Mouse (Mus musculus) ES-E14 (cell line): Measurements from ENCODE around the gene Ccr10. TPM values are rescaled to one million over a fixed set of nuclear protein-coding genes. Genes with fewer than 3 reads are reported as not detected.

Experiments used
- DNase-seq: peaks from one replicate; pipeline ENCODE4 v3.0.0-alpha.2; 2013; ENCODE audit warnings: low read depth, low spot score
- H3K27ac ChIP-seq: 2 replicates; pipeline ENCODE4 v1.5.1; 2012; ENCODE audit warnings: low read depth, mild to moderate bottlenecking, low read length, moderate library complexity, mixed read lengths; ENCODE audit not compliant: poor library complexity, insufficient read depth, severe bottlenecking
- H3K36me3 ChIP-seq: 2 replicates; pipeline ENCODE4 v1.6.1; 2012; ENCODE audit warnings: mild to moderate bottlenecking, low read length, moderate library complexity, mixed read lengths; ENCODE audit not compliant: control insufficient read depth, poor library complexity, insufficient read depth, severe bottlenecking
- H3K4me1 ChIP-seq, 2 experiments: fragments of 150-350 bp in 1 of 2; sonication (generic) in 1 of 2; 2 replicates each; pipeline ENCODE4 v1.6.1; 2012; ENCODE audit warnings: low read length in 2 of 2, mild to moderate bottlenecking in 1 of 2, mixed read lengths in 1 of 2; ENCODE audit not compliant: control insufficient read depth in 2 of 2, insufficient read depth in 2 of 2, poor library complexity in 1 of 2
- H3K4me3 ChIP-seq, 2 experiments: fragments of 150-350 bp in 1 of 2; sonication (generic) in 1 of 2; 2 replicates each; pipeline ENCODE4 v1.5.1; 2012; ENCODE audit warnings: low read length in 2 of 2, low read depth in 1 of 2, mild to moderate bottlenecking in 1 of 2, mixed read lengths in 1 of 2; ENCODE audit not compliant: insufficient read depth in 1 of 2, poor library complexity in 1 of 2, severe bottlenecking in 1 of 2
- H3K9ac ChIP-seq: 2 replicates; pipeline ENCODE4 v1.6.1; 2012; ENCODE audit warnings: low read depth, mild to moderate bottlenecking, low read length, mixed read lengths; ENCODE audit not compliant: poor library complexity, insufficient read depth, severe bottlenecking
- H3K9me3 ChIP-seq: fragments of 150-350 bp; sonication (generic); 2 replicates; pipeline ENCODE4 v1.6.1; 2012; ENCODE audit warnings: low read depth, mild to moderate bottlenecking, low read length; ENCODE audit not compliant: control insufficient read depth, insufficient read depth
- CHD2 ChIP-seq: IDR thresholded peaks from 2 replicates; pipeline ENCODE4 v1.6.1; 2014; ENCODE audit warnings: mild to moderate bottlenecking, low read depth, low read length, inconsistent platforms
- HCFC1 ChIP-seq: IDR thresholded peaks from 2 replicates; pipeline ENCODE4 v1.6.1; 2012; ENCODE audit warnings: low read length, inconsistent platforms, borderline replicate concordance; ENCODE audit not compliant: insufficient read depth
- MAFK ChIP-seq: IDR thresholded peaks from 2 replicates; pipeline ENCODE4 v1.6.1; 2014; ENCODE audit warnings: mild to moderate bottlenecking, low read depth, low read length, inconsistent platforms; ENCODE audit not compliant: insufficient read depth
- ZC3H11A ChIP-seq: IDR thresholded peaks from 2 replicates; pipeline ENCODE4 v1.6.1; 2012; ENCODE audit warnings: low read depth, mild to moderate bottlenecking, inconsistent platforms, low read length, borderline replicate concordance
- ZNF384 ChIP-seq: IDR thresholded peaks from 2 replicates; pipeline ENCODE4 v1.6.1; 2012; ENCODE audit warnings: low read depth, low read length, inconsistent platforms
- in situ Hi-C, 2 experiments: fragments of 600-800 bp; cut with MboI; formaldehyde crosslinking; loops; one replicate each; pipeline ENCODE4 v1.15.1; 2025; ENCODE audit warnings: low sequenced_read_pairs in 2 of 2, inconsistent platforms in 1 of 2; ENCODE audit not compliant: unreplicated experiment in 2 of 2
- total RNA-seq: library from RNA; depleted of rRNA; stranded (reverse); fragments of 300-350 nt; gene quantifications from 2 replicates; pipeline ENCODE4 v1.2.3, GENCODE M21; 2012

The Ccr10 gene
- total RNA-seq, 1 experiment = 0.31 TPM

DNA sequence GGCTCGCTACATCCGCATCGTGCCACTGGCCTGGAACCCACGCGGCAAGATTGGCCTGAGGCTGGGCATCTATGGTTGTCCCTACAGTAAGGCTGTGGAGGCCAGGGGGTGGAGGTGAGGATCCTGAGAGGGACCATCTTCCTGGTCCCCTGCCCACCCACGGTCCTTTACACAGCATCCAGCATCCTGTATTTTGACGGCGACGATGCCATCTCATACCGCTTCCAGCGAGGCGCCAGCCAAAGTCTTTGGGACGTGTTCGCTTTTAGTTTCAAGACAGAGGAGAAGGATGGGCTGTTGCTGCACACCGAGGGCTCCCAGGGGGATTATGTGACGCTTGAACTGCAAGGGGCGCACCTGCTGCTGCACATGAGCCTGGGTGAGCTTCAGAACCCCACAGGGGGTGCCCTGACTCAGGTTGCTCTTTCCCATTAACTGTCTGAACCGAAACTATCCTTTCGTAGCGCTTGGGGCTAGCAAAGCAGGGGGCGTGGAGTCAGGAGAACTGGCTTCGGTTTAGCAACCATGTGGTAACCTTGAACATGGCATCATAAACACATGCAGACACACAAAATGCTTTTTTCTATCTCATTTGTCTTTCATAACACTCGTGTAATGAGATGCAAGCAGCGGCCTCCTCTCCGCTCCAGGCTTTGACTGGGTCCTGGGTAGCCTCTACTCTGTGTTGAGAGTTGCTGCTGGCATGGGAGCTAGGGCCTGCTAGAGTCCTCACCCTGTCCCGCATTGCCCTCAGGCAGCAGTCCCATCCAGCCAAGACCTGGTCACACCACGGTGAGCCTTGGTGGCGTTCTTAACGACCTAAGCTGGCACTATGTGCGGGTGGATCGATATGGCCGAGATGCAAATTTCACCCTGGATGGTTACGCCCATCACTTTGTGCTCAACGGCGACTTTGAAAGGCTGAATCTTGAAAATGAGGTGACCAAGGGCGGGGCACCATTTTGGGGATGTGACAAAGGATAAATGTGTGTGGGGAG lies 3.1 kb upstream of the Ccr10 start:
- in situ Hi-C loops = no loop called here
- no peak for DNase-seq

DNA sequence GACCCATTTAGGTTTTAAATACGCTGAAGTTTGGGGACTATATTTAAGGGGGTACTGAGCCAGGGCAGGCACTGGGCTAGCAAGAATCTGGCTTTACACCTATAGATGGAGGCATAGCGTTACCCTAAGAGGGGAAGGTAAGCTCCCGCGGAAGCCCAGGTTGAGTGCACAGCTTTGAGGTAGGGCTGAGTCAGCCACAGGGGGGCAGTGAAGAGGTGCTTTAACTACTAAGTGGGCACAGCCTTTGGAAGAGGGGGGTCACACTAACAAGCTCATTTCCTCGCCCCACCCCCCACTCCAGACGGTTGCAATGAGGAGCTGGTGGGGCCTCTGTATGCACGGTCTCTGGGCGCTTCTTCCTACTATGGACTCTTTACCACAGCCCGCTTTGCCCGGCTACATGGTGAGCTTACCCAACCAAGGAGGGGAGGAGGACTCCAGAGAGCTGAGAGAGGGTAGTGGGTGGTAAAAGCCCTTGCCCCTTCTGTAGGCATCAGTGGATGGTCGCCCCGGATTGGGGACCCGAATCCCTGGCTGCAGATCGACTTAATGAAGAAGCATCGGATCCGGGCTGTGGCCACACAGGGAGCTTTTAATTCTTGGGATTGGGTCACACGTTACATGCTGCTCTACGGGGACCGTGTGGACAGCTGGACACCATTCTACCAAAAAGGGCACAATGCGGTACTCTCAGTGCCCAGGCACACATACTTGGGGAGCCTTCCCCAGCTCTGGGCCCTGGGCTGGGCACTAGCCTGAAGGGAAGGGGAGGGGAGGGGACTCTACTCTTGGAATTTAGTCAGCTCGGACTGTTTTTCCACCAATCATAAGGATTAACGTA lies 1.9 kb upstream of the Ccr10 start:
- Histone ChIP-seq H3K4me1 (peaks cover 0 to 6% of the 10 kb centered on the region in 2 experiments; a peak in 1 of 4 replicates), H3K27ac (no peak overlapping the region), H3K36me3 (no peaks in the 10 kb centered on the region), H3K4me3 (no peak overlapping the region), H3K9ac (no peak overlapping the region), H3K9me3 (no peaks in the 10 kb centered on the region)
- TF ChIP-seq MAFK (0 out of 2 replicates have a peak, but pooled peaks have one; percentile 18), ZC3H11A (no peak)
- in situ Hi-C loops = no loop called here
- DNase-seq = peak; percentile 33

More for the DNA sequence above, 3.1 kb upstream of the Ccr10 start:
- H3K9me3 ChIP-seq = no peaks in the 10 kb centered on the region
- no peak overlapping the region for H3K27ac ChIP-seq
- TF ChIP-seq ZC3H11A (no peak), MAFK (no peak), ZNF384 (no peak), CHD2 (no peak), HCFC1 (no peak)
- no peak overlapping the region for H3K9ac ChIP-seq
- no peaks in the 10 kb centered on the region for H3K36me3 ChIP-seq
- H3K4me3 ChIP-seq = no peak overlapping the region
- H3K4me1 ChIP-seq = peaks cover 0 to 2% of the 10 kb centered on the region in 2 experiments; a peak in 1 of 4 replicates

DNA sequence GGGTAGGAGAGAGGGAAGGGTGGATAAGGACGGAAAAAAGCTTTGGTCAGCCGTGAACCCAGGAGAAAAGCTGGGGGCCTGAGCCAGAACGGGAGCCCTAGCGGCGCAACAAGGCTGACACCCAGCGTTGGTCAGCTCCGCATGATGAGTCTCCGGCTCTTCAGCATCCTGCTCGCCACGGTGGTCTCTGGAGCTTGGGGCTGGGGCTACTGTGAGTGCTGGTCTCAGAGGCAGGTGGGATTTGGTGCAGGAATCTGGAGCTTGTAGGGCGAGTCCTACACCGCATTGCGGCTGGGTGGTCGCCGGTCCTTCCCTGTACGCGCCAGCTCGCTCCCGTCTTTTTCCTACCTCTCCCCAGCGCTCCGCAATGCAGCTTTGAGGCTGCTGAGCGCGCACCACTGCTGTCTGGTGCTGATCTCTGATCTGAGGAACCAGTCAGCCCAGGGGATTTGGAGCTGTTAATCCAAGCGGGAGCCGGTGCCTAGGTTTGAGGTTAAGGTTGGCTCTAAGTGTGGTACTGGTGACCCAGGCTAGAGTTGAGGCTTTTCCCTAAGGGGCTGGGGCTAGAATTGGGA lies 961 bp upstream of the Ccr10 start:
- TF ChIP-seq HCFC1 (no peak), CHD2 (no peak), ZC3H11A (no peak), MAFK (no peak), ZNF384 (no peak)
- H3K9me3 ChIP-seq = no peaks in the 10 kb centered on the region
- H3K9ac ChIP-seq = no peak overlapping the region
- DNase-seq = no peak
- H3K27ac ChIP-seq = no peak overlapping the region
- in situ Hi-C loops = no loop called here
- peaks cover 0 to 6% of the 10 kb centered on the region in 2 experiments; a peak in 1 of 4 replicates for H3K4me1 ChIP-seq
- H3K36me3 ChIP-seq = no peaks in the 10 kb centered on the region
- peak overlapping the region; percentile 35 to 49; a peak in 2 of 4 replicates for H3K4me3 ChIP-seq

DNA sequence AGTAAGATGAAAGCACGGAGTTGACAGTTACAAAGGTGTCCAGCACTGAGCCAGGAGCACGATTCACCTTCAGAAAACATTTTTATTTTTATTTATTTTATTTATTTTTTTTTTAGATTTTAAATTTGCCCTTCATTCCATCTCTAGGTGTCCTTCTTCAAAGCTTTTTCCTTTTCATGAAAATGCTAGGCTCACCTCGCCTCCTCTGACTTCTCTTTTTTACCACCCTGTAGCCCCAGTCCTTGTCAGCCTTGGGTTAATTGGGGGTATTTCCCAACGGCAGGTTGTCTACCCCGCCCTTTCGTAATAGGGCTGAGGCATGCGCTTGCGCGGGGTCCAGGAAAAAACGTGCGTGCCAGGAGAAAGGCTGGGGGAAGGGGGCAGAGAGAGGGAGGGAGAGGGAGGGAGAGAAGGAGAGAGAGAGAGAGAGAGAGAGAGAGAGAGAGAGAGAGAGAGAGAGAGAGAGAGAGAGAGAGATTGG lies 433 bp upstream of the Ccr10 start:
- H3K27ac ChIP-seq = no peak overlapping the region
- H3K9ac ChIP-seq = no peak overlapping the region
- peaks cover 0 to 6% of the 10 kb centered on the region in 2 experiments; a peak in 1 of 4 replicates for H3K4me1 ChIP-seq
- TF ChIP-seq ZNF384 (no peak), CHD2 (no peak), MAFK (no peak), ZC3H11A (no peak), HCFC1 (no peak)
- H3K36me3 ChIP-seq = no peaks in the 10 kb centered on the region
- H3K9me3 ChIP-seq = no peaks in the 10 kb centered on the region
- no peak for DNase-seq
- H3K4me3 ChIP-seq = peak overlapping the region; percentile 35 to 49; a peak in 2 of 4 replicates
- in situ Hi-C loops = no loop called here
